Mouse (Mus musculus) olfactory bulb, adult 2 months (tissue): ENCODE measurements at regions not wholly inside any gene's neighbourhood (a gene's known extent, or its start where the extent isn't known, plus 50 kb on each side); places are given as distances from the start of the nearest gene placed in this dataset.

Experiments used
- CTCF ChIP-seq: fragments of 200-500 bp; IDR thresholded peaks from 2 replicates; pipeline ENCODE4 v1.5.1; 2012; ENCODE audit warnings: low read depth, mild to moderate bottlenecking, low read length, moderate library complexity; ENCODE audit not compliant: insufficient read depth
- POLR2A ChIP-seq: fragments of 200-500 bp; IDR thresholded peaks from 2 replicates; pipeline ENCODE4 v1.6.1; 2012; ENCODE audit warnings: mild to moderate bottlenecking, low read depth, low read length, moderate library complexity; ENCODE audit not compliant: insufficient read depth

DNA sequence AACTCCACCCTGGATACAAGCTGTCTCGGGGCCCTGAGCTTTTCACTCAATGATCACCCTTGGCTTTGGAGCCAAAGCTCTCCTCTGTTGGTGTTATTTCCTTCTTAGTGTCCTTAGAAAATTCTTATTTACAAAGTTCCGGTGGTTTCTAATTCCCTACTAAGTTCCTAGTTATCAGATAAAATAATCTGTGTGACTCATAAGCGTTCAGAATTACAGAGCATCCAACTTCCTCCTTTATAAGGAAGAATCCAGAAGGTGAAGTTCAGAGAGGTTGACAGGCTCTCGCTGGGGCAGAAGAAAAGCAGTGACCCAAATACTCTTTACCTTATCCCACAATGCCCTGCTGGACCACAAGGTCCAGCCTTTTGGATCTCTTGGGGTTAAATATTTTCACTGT is 135.7 kb upstream of the Krr1 start:
- TF ChIP-seq CTCF (no peak), POLR2A (no peak)
